Mouse (Mus musculus): ENCODE data around the gene Wdr43.
"Not testable (repeated sequence)": the region's sequence is repeated elsewhere in the genome, so short reads cannot be mapped to it uniquely, and the experiment has no call there.

The Wdr43 gene

DNA sequence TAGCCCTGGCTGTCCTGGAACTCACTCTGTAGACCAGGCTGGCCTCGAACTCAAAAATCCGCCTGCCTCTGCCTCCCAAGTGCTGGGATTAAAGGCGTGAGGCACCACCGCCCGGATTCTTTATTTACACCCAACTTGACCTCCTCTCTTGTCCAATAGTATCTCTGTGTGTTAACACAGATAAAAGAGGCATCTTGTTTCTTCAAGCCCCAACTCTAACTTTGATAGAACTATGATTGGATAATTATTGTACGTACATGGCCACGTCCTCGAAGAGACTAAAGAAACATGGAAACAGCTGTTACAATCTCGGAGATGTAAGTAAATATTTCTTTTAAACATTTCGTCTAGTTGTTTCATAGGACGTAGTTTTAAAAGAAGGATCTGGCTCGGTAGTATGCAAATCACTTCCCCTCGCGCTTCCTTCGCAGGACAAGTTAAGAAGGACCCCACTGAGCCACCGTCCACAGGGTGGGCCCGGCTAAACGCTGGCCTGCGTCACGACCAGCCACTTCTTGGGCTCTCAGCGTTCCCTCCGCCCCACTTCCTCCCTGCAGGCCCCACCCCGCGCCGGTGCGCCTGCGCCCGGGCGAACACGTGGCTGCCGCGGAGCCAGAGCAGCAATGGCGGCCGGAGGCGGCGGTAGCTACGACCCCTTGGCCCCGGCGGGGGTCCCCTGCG is at the start of gene Wdr43:
Gene Wdr43 (plus strand): TSS at position 258 of the 681 bp plus-strand sequence.
- DNase-seq (ENCODE audit: low read depth), result peak; percentile 91

DNA sequence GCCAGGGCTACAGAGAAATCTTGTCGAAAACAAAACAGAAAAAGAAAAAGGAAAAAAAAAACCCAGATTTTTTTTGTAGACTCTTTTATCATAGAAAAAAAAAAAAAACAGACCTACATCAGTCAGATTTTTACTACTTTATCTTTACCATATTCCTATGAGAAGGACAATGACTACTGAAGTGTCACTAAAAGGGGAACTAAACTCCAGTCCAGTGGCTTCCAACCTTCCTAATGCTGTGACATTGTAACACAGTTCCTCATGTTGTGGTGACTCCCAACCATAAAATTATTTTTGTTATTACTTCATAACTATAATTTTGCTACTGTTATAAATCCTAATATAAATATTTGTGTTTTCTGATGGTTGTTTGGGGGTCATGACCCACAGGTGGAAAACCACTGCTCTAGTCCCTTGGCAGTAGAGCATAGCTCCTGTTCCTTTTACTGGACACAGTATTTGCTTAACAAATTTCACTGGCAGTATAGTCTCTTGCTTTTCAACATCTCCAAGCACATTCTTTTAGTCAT is 36.5 kb upstream of the Wdr43 start:
- no peak for DNase-seq (ENCODE audit: low read depth)

DNA sequence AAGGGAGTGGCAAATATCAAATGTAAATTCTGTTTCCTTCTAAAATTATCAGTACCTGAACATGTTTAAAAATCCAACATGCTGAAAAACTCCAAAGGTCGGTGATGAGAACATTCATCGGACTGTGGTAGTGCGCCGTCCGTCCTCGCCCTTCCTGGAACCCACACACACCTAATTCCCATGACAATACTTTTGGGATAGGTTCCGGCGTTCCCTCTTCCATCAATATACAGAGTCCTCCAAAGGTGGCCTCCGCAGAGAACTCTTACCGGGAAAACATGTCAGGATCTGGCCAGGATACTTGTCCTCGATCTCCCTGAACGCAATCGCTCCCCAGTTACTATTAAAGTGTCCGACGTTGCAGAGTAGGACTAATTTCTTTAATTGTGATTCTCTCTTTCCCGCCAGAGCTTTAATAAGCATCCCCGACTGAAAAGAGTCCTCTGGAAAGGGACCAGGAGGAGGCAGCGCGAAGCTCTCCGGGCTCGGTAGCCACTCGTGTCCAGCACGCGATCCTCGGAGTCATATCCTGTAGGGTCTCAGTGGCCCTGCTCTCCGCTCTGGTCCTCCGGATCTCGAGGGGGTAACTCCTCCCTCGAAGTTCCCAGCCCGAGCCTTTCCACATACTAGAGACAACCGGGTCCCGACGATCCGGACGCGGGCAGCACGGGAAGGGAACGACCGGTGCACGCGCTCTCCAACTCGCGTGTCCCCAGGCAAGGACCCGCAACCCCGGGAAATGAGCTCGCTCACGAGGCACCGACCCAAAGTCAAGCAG is 17.6 kb upstream of the Wdr43 start:
- no peak for DNase-seq (ENCODE audit: low read depth)

DNA sequence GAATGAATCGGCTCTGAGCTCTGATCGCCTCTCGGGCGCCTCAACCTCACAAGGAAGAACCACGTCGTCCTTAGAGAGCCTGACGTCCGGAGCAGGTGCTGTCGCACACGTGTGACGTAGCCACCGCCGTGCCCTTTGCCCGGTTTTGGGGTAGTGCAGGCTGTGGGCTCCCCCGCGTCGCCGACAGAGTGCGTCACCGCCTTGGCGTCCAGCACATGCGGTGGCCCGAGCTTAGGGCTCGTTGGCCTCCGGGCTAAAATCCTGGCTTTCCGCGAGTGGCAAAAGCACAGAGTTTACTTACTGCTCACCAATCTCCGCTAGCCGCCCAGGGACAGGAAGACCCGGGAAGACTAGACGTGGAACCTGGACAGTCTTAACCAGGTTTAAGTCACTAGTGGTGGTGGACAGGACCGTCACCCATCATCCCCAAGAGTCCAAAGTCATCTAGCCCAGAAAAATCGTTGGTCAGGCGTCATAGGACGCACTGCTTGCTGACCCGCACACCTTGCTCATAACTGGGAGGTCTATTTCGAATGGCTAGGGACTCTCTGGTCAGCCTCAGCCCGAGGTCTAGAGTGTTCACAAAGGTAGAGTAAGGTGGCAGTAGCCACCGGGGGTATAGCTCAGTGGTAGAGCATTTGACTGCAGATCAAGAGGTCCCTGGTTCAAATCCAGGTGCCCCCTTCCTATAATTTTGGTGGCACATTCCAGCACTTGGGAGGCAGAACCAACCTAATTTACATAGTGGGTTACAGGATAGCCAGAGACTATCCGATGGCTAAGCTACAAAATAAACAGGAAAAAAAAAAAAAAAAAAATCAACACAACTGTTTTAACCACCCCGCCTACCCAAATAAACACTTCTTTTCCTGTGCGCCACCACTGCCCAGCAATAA is 16.8 kb upstream of the Wdr43 start:
- peak; percentile 87 for DNase-seq (ENCODE audit: low read depth)

DNA sequence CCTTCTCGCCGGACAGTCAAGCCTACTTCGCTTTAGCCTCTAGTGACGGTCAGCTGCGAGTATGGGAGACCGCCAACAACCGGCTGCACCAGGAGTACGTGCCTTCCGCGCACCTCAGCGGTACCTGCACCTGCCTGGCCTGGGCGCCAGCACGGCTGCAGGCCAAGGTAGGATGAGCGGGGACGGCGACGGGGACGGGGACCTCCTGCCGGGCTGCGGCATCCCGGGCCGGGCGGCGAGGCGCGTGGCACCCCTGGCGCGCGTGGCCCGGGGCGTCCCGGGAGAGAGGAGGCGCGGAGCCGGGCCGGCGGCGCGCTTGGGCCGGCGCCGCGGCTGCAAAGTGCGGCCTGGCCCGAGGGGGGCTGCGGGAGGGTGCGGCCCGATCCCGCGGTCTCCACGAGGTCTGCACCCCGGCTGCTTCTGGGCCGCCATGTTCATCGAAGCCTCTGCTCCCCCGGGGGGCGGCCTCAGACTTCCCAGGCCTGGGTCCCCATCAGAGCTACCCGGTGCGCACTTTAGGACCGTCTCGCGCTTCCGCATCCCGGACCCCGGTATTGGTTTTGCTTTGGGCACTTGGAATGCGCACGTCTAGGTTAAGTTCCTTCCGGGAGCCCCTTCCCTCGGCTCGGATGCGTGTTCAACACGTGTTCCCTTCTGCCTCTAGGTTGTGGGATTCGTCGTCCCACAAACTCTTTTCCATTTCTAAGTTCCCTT is 781 bp downstream of the Wdr43 start:
- peak; percentile 22 for DNase-seq (ENCODE audit: low read depth)

DNA sequence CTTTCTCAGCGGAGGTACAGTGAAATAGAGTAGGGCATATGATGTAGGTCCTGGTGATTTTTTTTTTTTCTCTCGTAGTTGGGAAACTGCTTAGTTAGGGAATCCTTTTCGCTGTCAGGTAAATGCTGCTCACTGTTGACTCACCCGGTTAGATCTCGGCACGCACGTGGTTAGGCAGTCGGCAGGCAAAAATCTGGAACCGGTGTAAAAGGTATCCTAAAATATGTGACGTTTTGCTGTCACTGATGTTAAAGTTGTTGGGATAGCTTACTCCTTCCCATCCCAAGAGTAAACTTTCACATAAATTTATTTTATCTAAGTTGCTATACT is 1.3 kb downstream of the Wdr43 start:
- no peak for DNase-seq (ENCODE audit: low read depth)

DNA sequence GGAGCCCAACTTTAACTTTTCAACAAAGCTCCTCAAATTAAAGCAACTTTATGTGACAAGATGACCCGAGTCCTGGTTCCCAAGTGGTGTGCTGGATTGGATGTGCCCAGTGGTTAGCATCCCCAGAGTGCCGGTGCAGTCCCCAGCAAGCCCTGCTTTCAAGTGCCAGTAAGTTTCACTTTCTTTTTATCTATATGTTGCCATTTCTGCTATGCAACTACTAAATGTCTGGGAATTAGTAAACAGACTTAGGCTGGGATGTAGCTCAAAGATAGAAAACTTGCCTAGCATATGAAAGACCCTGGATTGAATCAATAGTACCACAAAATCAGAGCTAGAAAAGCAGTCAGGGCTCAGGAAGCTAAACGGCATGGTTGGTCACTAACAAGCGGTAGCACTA is 2.3 kb downstream of the Wdr43 start:
- DNase-seq (ENCODE audit: low read depth), result no peak

DNA sequence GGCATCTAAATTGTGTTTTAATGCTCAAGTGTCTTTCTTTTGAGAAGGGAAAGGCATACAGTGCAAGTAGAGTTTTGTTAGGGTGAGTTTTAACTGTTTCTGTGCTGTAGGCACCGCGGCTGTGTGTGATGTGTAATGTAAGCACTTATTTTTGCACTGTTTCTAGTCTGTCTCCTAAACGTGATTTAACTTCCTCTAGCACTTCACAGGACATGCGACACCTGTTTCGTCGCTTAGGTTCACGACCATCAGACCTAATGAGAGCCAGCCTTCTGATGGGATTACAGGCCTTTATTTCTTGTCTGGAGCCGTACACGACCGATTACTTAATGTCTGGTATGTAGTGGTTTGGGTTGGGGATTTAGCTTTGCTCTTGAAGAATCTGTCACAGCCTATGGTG is 16.1 kb downstream of the Wdr43 start:
- DNase-seq (ENCODE audit: low read depth), result no peak

DNA sequence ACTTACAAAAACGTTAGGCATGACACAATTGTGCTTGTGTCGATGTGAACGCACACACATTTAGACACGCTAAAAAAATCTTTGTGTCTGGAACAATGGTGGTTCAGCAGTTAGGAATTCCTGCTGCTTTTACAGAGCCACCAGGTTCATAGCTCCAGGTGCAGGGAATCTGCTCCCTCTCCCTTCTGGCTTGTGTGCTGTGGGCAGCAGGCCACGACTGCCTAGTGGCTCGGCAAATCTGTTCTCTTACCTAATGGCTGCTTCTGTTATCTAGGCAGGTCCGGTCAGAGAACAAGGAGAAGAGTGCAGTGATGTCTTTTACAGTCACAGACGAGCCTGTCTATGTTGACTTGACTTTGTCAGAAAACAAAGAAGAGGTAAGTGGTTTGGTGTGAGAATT is 17.7 kb downstream of the Wdr43 start:
- DNase-seq (ENCODE audit: low read depth), result no peak

DNA sequence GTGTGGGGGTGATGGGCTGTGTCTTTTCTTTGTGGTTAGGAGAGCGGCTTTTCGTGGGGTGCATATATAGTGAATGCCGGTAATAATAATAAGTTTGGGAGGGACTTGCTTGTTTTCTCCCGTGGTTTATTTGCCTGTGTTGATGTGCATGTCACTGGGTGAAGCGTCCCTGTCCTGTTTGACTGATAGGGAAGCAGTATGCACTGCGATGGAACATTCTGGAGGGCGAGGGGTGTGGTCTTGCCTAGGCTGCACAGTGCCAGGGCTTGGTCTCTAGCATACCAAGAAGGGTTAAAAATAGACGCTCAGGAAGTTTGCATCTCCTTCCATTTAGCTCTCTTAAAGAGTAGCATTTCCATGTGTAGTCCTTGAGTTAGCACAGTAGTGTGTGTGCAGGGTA is 21.1 kb downstream of the Wdr43 start:
- DNase-seq (ENCODE audit: low read depth), result no peak

DNA sequence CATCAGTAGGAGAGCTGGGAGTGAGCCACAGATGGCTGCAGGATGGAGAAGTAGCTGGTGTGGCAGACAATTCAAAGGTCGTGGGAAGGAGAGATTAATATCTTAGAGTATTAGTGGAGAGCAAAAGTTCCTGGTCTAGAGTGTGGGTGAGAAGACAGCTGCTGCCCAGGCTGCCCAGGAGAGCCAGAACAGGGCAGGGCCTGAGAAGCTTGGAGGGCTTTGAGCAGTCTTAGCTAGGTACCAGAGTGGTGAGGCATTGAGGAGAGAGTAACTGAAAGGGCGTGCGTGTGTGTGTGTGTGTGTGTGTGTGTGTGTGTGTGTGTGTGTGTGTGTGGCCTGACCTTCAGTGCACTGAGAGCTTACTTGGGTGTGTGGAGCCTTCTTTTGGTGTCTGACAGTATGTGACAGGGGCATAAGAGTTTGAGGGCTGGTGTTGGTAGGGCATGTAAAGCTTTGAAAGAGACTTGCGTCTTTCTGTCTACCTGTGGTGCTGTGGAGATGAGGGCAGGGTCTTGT is 22.1 kb downstream of the Wdr43 start:
- DNase-seq (ENCODE audit: low read depth), result no peak

DNA sequence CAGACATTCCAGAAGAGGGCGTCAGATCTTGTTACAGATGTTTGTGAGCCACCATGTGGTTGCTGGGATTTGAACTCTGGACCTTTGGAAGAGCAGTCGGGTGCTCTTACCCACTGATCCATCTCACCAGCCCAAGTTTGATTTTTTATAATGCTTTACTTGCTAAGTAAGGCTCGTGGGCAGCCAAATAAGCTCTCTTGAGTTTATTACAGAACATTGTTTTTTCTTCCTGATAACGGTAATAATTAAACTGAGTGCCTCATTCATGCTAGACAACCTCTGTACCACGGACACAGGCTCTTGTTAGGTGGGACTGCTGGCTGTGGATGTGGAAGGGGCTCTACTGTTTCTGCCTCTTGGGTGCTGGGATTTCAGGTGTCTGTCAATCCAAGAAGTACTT is 23.4 kb downstream of the Wdr43 start:
- DNase-seq (ENCODE audit: low read depth), result not testable (repeated sequence)

DNA sequence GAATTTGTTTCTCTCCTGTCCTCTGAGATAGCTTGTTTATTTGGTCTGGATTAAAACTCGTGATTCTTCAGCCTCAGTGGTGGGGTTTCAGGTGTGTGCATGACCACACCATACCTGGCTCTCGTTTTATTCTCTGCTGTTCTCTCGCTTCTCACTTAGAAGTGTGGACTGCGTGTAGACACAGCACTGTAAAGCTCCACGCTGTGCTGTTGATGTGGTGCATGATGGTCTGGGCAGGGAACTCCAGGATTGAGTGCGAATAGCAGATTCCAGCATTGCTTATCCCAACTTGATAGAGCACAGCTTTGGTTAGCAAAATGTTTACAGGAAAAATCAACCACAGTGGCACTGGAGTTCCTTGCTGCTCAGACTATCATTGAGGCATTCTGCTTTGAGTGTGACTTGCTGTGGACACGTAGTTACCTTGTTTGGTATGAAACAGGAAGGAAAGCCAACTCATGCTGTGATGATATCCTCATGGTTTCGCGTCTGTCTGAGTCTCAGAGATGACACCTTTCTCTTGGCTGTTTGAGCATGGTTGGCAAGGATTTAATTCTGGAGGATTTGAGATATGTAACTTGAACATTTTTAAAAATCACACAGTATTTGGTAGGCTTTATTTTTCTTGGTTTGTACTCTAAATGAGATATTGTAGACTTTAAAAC is 24.9 kb downstream of the Wdr43 start:
- no peak for DNase-seq (ENCODE audit: low read depth)

DNA sequence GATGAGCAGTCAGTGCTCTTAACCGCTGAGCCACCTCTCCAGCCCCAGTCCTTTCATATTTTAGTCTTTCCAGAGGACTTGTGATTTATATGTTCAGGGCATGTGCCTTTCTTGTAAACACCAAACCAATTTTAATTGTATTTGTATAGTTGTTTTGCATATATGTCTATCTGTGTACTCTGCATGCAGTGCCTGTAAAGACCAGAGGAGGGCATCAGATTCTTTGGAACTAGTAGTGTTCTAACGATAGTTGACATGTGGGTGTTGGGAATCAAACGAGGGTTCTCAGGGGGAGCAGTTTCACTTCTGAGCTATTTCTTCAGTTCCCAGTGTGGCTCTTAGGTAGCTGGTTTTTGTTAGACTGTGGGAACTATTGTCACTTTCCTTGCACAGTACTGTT is 26.5 kb downstream of the Wdr43 start:
- DNase-seq (ENCODE audit: low read depth), result no peak

DNA sequence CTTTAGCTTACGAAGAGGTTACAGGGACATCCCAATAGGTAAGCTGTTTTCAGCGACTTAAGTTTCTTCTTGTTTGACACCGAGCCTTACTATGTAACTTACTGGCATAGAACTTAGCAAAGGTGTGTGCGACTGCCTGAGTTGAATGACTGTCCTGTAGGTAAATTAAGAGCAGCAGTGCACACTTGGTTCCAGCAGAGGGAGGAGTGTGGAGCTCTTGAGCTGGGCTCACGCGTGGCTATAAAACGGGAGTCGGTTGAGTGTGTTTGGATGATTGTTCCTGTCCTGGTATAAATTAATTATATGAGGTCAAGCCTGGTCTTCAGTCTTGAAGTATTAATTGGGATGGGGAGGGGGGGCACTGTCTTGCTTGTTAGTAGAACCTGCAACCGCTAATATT is 34.3 kb downstream of the Wdr43 start:
- no peak for DNase-seq (ENCODE audit: low read depth)

DNA sequence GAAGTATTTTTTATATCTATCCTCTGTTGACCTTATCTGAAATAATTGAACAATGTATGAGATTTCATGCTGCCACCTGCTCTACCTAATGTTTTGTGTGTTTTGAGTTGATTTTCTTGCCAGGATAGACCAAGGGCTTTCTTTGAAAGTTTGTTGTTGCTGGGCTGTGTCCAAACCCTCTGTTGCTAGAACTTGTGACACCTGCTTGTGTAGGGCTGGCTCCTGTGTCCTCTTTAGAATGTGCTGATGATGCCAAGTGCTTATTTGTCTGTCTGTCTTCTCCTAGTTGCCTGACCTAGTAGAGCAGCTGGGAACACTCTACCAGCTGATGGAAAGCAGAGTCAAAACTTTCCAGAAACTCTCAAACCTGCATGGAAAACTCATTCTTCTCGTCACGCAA is 36.8 kb downstream of the Wdr43 start:
- DNase-seq (ENCODE audit: low read depth), result no peak

DNA sequence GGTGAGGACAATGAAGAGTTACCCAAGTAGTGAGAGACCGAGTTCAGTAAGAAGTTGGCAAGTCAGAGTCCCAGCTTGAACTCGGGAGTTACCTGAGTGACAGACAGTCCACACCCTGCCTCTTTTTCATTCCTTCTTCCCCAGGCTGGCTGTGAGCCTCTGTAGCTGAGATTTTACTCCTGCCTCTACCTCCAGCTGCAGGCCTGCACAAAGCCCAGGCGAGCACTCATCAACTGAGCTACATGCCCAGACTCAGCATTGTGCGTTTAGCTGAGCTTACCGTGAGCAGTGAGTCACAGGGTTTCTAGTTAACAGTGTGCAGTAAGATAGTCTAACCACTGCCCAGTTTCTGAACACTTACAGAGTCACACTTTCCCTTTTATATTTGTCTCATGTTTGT is 37.2 kb downstream of the Wdr43 start:
- no peak for DNase-seq (ENCODE audit: low read depth)

DNA sequence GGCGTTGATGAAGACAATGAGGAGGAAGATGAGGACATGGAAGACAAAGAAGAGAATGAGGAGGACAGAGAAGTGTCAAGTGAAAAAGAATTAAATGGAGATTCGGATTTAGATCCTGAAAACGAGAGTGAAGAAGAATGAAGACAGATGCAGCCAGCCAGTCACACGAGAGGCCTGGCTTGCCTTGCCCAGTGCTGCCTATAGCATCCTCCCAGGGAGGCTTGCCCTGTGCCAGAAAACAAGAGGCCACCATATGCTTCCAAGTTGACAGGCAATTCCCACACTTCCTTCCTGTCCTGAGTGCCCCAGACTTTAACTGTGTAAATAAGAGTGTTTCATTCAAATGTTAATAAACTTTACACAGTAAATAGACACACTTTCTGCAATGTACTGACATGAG is 41.8 kb downstream of the Wdr43 start:
- no peak for DNase-seq (ENCODE audit: low read depth)

DNA sequence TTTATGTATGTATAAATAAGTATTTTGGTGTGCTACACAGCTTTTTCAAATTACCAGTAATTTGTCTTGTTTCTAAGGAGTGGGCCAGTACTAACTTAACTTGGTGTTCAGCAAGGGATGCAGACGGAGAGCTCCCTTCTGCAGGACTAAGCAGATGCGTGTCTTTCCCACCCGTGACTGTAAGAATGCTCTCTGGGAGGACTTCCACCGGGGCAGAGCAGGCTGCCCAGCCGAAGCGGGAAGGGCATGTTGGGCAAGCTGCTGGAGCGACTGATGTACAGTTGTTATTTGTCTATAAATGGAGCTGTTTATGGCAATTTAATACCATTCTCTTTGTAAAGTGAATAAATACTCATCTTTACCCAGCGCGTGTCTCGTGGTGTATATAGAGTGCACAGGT is 43.0 kb downstream of the Wdr43 start:
- no peak for DNase-seq (ENCODE audit: low read depth)

DNA sequence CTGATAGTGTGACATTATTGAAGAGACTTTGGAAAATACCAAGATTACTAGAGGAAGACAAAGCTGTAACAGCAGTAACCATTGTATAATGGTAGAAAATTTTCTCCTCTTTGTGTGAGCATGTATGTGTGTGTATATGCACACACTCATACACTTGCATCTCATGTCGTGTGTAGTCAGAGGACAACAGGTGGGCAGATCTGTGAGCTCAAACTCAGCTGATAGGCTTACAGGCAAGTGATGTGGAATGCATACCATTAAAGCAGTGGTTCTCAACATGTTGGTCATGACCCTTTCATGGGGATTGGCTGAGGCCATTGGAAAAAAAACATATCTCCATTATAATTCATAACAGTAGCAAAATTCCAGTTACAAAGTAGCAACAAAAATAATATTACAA is 44.7 kb downstream of the Wdr43 start:
- no peak for DNase-seq (ENCODE audit: low read depth)

DNA sequence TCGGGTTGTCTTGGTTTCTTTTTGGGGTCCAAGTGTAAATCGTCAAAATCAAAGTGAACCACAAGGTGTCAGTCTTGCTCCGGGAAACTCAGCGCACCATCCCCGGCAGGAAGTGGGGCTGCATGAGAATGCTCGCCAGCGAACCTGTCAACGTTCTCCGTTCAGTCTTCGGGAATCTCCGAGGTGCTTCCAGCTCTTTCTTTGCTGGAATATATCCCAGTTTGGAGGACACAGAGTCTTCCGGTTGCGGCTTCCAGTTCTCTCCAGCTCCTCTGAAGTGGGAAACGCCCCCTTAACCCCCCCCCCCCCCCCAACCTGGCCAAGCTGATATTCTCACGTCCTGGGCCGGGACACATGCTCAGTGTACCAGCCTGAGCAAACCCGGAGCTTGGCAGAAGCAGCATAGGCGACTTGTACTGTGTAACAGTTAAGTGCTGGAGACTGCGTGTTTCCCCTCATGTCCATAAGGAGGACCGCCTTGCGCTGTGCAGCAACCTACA is 47.1 kb downstream of the Wdr43 start:
- peak; percentile 64 for DNase-seq (ENCODE audit: low read depth)
